Mouse (Mus musculus) brain, embryonic 14.5 days (tissue): ENCODE results near the gene Ajap1.

ENCODE experiments used
- CTCF ChIP-seq: fragments of 200-500 bp; IDR thresholded peaks from 2 replicates; pipeline ENCODE4 v1.5.1; 2012; ENCODE audit warnings: inconsistent platforms, mild to moderate bottlenecking, moderate library complexity, borderline replicate concordance; ENCODE audit not compliant: insufficient read depth, insufficient read length; ENCODE audit errors: extremely low read depth
- POLR2A ChIP-seq: fragments of 200-500 bp; IDR thresholded peaks from 2 replicates; pipeline ENCODE4 v1.6.1; 2012; ENCODE audit warnings: mild to moderate bottlenecking, inconsistent platforms, borderline replicate concordance; ENCODE audit not compliant: poor library complexity, insufficient read depth, insufficient read length, severe bottlenecking; ENCODE audit errors: extremely low read depth

DNA sequence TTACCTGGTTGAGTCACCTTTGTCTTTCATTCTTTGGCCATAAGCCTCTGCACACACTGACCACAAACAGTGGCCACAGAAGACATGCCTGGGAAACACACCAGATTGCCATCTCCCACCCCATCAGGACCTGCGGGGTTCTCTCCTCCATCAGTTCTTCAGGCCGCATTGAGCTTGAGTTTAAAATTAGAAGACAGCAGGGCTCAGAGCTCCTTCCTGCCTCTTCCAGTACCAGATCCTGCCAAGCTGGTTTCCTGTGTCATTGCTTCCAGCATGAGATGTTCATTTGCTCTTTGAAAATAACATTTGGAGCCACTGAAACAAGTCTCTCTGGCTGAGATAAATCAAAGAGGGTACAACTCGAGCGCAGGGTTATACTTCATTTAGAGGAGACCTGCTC is 126.4 kb downstream of the Ajap1 start:
- TF ChIP-seq POLR2A (no peak), CTCF (no peak)
